Mouse (Mus musculus): ENCODE results near the gene Mxra8. TPM values are rescaled to one million over a fixed set of nuclear protein-coding genes. Genes with fewer than 3 reads are reported as not detected.

The Mxra8 gene
- polyA plus RNA-seq, 1 experiment from 2014 or later = 91.5 TPM

Small RNA genes within 50 kb of the gene (microRNA-seq; reads per million reads assigned to microRNA genes)
- not detected for gene Gm27743

Other genes with a start within 250 kb of the Mxra8 start
- gene Slc35e2, start 238.3 kb upstream of the Mxra8 start, polyA plus RNA-seq (2014; fragmentation: Nextera tagmentation; extraction: Ambion mirVana) = 10.4 TPM in 2 replicates
- gene Cdk11b, start 214.8 kb upstream of the Mxra8 start, polyA plus RNA-seq (2014; fragmentation: Nextera tagmentation; extraction: Ambion mirVana) = 57.0 and 57.3 TPM in 2 replicates
- gene Gm10563, start 194.3 kb upstream of the Mxra8 start, polyA plus RNA-seq (2014; fragmentation: Nextera tagmentation; extraction: Ambion mirVana) = not detected in 2 replicates
- 25.0 and 26.3 TPM in 2 replicates for gene Mmp23, start 186.3 kb upstream of the Mxra8 start, polyA plus RNA-seq (2014; fragmentation: Nextera tagmentation; extraction: Ambion mirVana)
- 18.9 and 21.9 TPM in 2 replicates for gene Mib2, start 170.5 kb upstream of the Mxra8 start, polyA plus RNA-seq (2014; fragmentation: Nextera tagmentation; extraction: Ambion mirVana)
- gene Fndc10, start 145.3 kb upstream of the Mxra8 start, polyA plus RNA-seq (2014; fragmentation: Nextera tagmentation; extraction: Ambion mirVana) = 3.1 and 3.2 TPM in 2 replicates
- 140 and 145 TPM in 2 replicates for gene Ssu72, start 134.9 kb upstream of the Mxra8 start, polyA plus RNA-seq (2014; fragmentation: Nextera tagmentation; extraction: Ambion mirVana)
- 0.56 TPM in 2 replicates for gene Tmem240, start 104.9 kb upstream of the Mxra8 start, polyA plus RNA-seq (2014; fragmentation: Nextera tagmentation; extraction: Ambion mirVana)
- gene Atad3a, start 78.6 kb upstream of the Mxra8 start, polyA plus RNA-seq (2014; fragmentation: Nextera tagmentation; extraction: Ambion mirVana) = 89.1 and 90.9 TPM in 2 replicates
- 26.8 and 28.4 TPM in 2 replicates for gene Vwa1, start 65.0 kb upstream of the Mxra8 start, polyA plus RNA-seq (2014; fragmentation: Nextera tagmentation; extraction: Ambion mirVana)
- 0.54 and 0.81 TPM in 2 replicates for gene Tmem88b, start 53.8 kb upstream of the Mxra8 start, polyA plus RNA-seq (2014; fragmentation: Nextera tagmentation; extraction: Ambion mirVana)
- gene Ankrd65, start 49.2 kb upstream of the Mxra8 start, polyA plus RNA-seq (2014; fragmentation: Nextera tagmentation; extraction: Ambion mirVana) = 0.38 and 0.46 TPM in 2 replicates
- gene Mrpl20, start 36.8 kb upstream of the Mxra8 start, polyA plus RNA-seq (2014; fragmentation: Nextera tagmentation; extraction: Ambion mirVana) = 209 and 211 TPM in 2 replicates
- gene Ccnl2, start 27.2 kb upstream of the Mxra8 start, polyA plus RNA-seq (2014; fragmentation: Nextera tagmentation; extraction: Ambion mirVana) = 193 and 209 TPM in 2 replicates
- gene Aurkaip1, start 8.4 kb upstream of the Mxra8 start, polyA plus RNA-seq (2014; fragmentation: Nextera tagmentation; extraction: Ambion mirVana) = 125 and 132 TPM in 2 replicates
- 6.3 and 6.6 TPM in 2 replicates for gene Dvl1, start 7.7 kb downstream of the Mxra8 start, polyA plus RNA-seq (2014; fragmentation: Nextera tagmentation; extraction: Ambion mirVana)
- gene Tas1r3, start 23.7 kb downstream of the Mxra8 start, polyA plus RNA-seq (2014; fragmentation: Nextera tagmentation; extraction: Ambion mirVana) = 0.32 and 0.35 TPM in 2 replicates
- 16.9 and 17.3 TPM in 2 replicates for gene Cptp, start 29.8 kb downstream of the Mxra8 start, polyA plus RNA-seq (2014; fragmentation: Nextera tagmentation; extraction: Ambion mirVana)
- 67.7 and 70.1 TPM in 2 replicates for gene Ints11, start 29.9 kb downstream of the Mxra8 start, polyA plus RNA-seq (2014; fragmentation: Nextera tagmentation; extraction: Ambion mirVana)
- 45.7 and 50.5 TPM in 2 replicates for gene Pusl1, start 52.1 kb downstream of the Mxra8 start, polyA plus RNA-seq (2014; fragmentation: Nextera tagmentation; extraction: Ambion mirVana)
- gene Acap3, start 52.1 kb downstream of the Mxra8 start, polyA plus RNA-seq (2014; fragmentation: Nextera tagmentation; extraction: Ambion mirVana) = 16.0 and 19.4 TPM in 2 replicates
- gene Ube2j2, start 104.2 kb downstream of the Mxra8 start, polyA plus RNA-seq (2014; fragmentation: Nextera tagmentation; extraction: Ambion mirVana) = 107 TPM in 2 replicates
- 38.6 and 40.5 TPM in 2 replicates for gene C1qtnf12, start 122.6 kb downstream of the Mxra8 start, polyA plus RNA-seq (2014; fragmentation: Nextera tagmentation; extraction: Ambion mirVana)
- gene B3galt6, start 153.0 kb downstream of the Mxra8 start, polyA plus RNA-seq (2014; fragmentation: Nextera tagmentation; extraction: Ambion mirVana) = 18.6 and 18.9 TPM in 2 replicates
- 163 and 171 TPM in 2 replicates for gene Sdf4, start 153.2 kb downstream of the Mxra8 start, polyA plus RNA-seq (2014; fragmentation: Nextera tagmentation; extraction: Ambion mirVana)
- 0.34 and 0.41 TPM in 2 replicates for gene Tnfrsf4, start 174.2 kb downstream of the Mxra8 start, polyA plus RNA-seq (2014; fragmentation: Nextera tagmentation; extraction: Ambion mirVana)
- 2.7 and 3.2 TPM in 2 replicates for gene Tnfrsf18, start 186.5 kb downstream of the Mxra8 start, polyA plus RNA-seq (2014; fragmentation: Nextera tagmentation; extraction: Ambion mirVana)
- 6.0 and 6.2 TPM in 2 replicates for gene Ttll10, start 219.7 kb downstream of the Mxra8 start, polyA plus RNA-seq (2014; fragmentation: Nextera tagmentation; extraction: Ambion mirVana)

Measured in stomach, embryonic 14.5 days (tissue).